Mouse (Mus musculus) embryonic facial prominence, embryonic 13.5 days (tissue): Measurements from ENCODE around the gene Il1f9. TPM values are rescaled to one million over a fixed set of nuclear protein-coding genes. Genes with fewer than 3 reads are reported as not detected.
"Not testable (repeated sequence)": the region's sequence is repeated elsewhere in the genome, so short reads cannot be mapped to it uniquely, and the experiment has no call there.

Experiments
- ATAC-seq: fragments of 200-750 bp; cut with Nextera tagmentation; 2 replicates; pipeline ENCODE4 v1.8.0; 2017; ENCODE audit warnings: low read depth; ENCODE audit not compliant: insufficient number of reproducible peaks, insufficient read depth, low FRiP score, low TSS enrichment
- H3K27ac ChIP-seq: fragments of 300-500 bp; sonication (generic); 2 replicates; pipeline ENCODE4 v1.5.1; 2015; ENCODE audit warnings: moderate library complexity, mild to moderate bottlenecking, inconsistent platforms
- H3K27me3 ChIP-seq: fragments of 300-500 bp; sonication (generic); 2 replicates; pipeline ENCODE4 v1.6.1; 2015; ENCODE audit warnings: mild to moderate bottlenecking, inconsistent platforms
- H3K36me3 ChIP-seq: fragments of 300-500 bp; sonication (generic); 2 replicates; pipeline ENCODE4 v1.6.1; 2015; ENCODE audit warnings: mild to moderate bottlenecking, inconsistent platforms
- H3K4me1 ChIP-seq: fragments of 300-500 bp; sonication (generic); 2 replicates; pipeline ENCODE4 v1.6.1; 2015; ENCODE audit warnings: inconsistent platforms
- H3K4me2 ChIP-seq: fragments of 300-500 bp; sonication (generic); 2 replicates; pipeline ENCODE4 v1.6.1; 2015; ENCODE audit warnings: moderate library complexity, mild to moderate bottlenecking, inconsistent platforms
- H3K4me3 ChIP-seq: fragments of 300-500 bp; sonication (generic); 2 replicates; pipeline ENCODE4 v1.5.1; 2015; ENCODE audit warnings: mild to moderate bottlenecking, inconsistent platforms
- H3K9ac ChIP-seq: fragments of 300-500 bp; sonication (generic); 2 replicates; pipeline ENCODE4 v1.6.1; 2015; ENCODE audit warnings: mild to moderate bottlenecking, inconsistent platforms
- H3K9me3 ChIP-seq: fragments of 300-500 bp; sonication (generic); 2 replicates; pipeline ENCODE4 v1.6.1; 2016; ENCODE audit warnings: inconsistent platforms
- WGBS: fragments of 180-500 bp; shearing (Covaris S2); methylation state at CpG from one replicate; pipeline ENCODE4 v1.1.7; 2015; ENCODE audit warnings: mixed read lengths; 5-methylcytosine and 5-hydroxymethylcytosine counted together
- polyA plus RNA-seq: library from polyadenylated mRNA; unstranded; fragments of >200 nt; fragmentation: Nextera tagmentation; extraction: Ambion mirVana; gene quantifications from 2 replicates; pipeline ENCODE4 v1.2.1, GENCODE M21; 2015

Gene Il1f9
- not detected in 2 replicates for polyA plus RNA-seq

GRCm38 (mm10) chr2:24186176-24186575 is at the start of gene Il1f9:
Il1f9 (plus strand) TSS chr2:24186476.
- Histone ChIP-seq H3K27ac (no peak within 1 kb of the TSS), H3K9ac (no peak within 1 kb of the TSS), H3K9me3 (no peaks in the 10 kb centered on the region), H3K4me2 (no peak within 1 kb of the TSS), H3K4me1 (no peaks in the 10 kb centered on the region), H3K4me3 (no peak within 1 kb of the TSS), H3K36me3 (no peaks in the 10 kb centered on the region), H3K27me3 (no peaks in the 10 kb centered on the region)
- ATAC-seq, result no peak
- WGBS, result 92% methylated on average over 1 of the region's 1 CpGs

GRCm38 (mm10) chr2:24152861-24153260 is 33.4 kb upstream of the Il1f9 start, which contains the start of gene Il1f8:
Il1f8 (plus strand) TSS chr2:24153161.
- Histone ChIP-seq H3K27ac (no peak within 1 kb of the TSS), H3K36me3 (no peaks in the 10 kb centered on the region), H3K9ac (no peak within 1 kb of the TSS), H3K4me3 (no peak within 1 kb of the TSS), H3K9me3 (no peaks in the 10 kb centered on the region), H3K4me2 (no peak within 1 kb of the TSS), H3K27me3 (no peaks in the 10 kb centered on the region), H3K4me1 (no peaks in the 10 kb centered on the region)
- 84% methylated on average over 2 of the region's 2 CpGs for WGBS
- no peak for ATAC-seq

GRCm38 (mm10) chr2:24181683-24182331 is 4.5 kb upstream of the Il1f9 start:
- not testable (repeated sequence) for ATAC-seq, H3K36me3 ChIP-seq, H3K4me1 ChIP-seq, H3K9me3 ChIP-seq, H3K9ac ChIP-seq, H3K27ac ChIP-seq, H3K27me3 ChIP-seq
- peak overlapping the region; percentile 19 for H3K4me3 ChIP-seq
- peak overlapping the region; percentile 47 for H3K4me2 ChIP-seq
- 11% methylated on average over 14 of the region's 14 CpGs for WGBS

- H3K4me1 ChIP-seq, H3K27ac ChIP-seq, H3K36me3 ChIP-seq, H3K27me3 ChIP-seq, ATAC-seq, H3K9ac ChIP-seq, H3K9me3 ChIP-seq: not testable (repeated sequence)
- Histone ChIP-seq H3K4me2 (peak overlapping the region; percentile 47), H3K4me3 (peak overlapping the region; percentile 19)
- WGBS, result 52% methylated on average over 13 of the region's 13 CpGs
Measured at GRCm38 (mm10) chr2:24182423-24183147, 3.7 kb upstream of the Il1f9 start.

- not testable (repeated sequence) for ATAC-seq, H3K9me3 ChIP-seq, H3K27ac ChIP-seq, H3K9ac ChIP-seq, H3K4me3 ChIP-seq, H3K4me2 ChIP-seq, H3K36me3 ChIP-seq, H3K27me3 ChIP-seq, H3K4me1 ChIP-seq
Measured at GRCm38 (mm10) chr2:24184092-24184491, 2.2 kb upstream of the Il1f9 start.

- no peak overlapping the region for H3K4me2 ChIP-seq
- no peak overlapping the region for H3K27ac ChIP-seq
- no peak overlapping the region for H3K4me3 ChIP-seq
- WGBS, result 67% methylated on average over 6 of the region's 6 CpGs
- no peak for ATAC-seq
- no peaks in the 10 kb centered on the region for H3K36me3 ChIP-seq
- no peaks in the 10 kb centered on the region for H3K4me1 ChIP-seq
- H3K27me3 ChIP-seq, result no peaks in the 10 kb centered on the region
- no peak overlapping the region for H3K9ac ChIP-seq
- no peaks in the 10 kb centered on the region for H3K9me3 ChIP-seq
Measured at GRCm38 (mm10) chr2:24187585-24187984, 1.3 kb downstream of the Il1f9 start.

- H3K4me3 ChIP-seq, result no peak overlapping the region
- H3K36me3 ChIP-seq, result no peaks in the 10 kb centered on the region
- no peaks in the 10 kb centered on the region for H3K9me3 ChIP-seq
- no peak overlapping the region for H3K9ac ChIP-seq
- no peak for ATAC-seq
- 57% methylated on average over 1 of the region's 1 CpGs for WGBS
- no peak overlapping the region for H3K4me2 ChIP-seq
- no peak overlapping the region for H3K27ac ChIP-seq
- H3K4me1 ChIP-seq, result no peaks in the 10 kb centered on the region
- H3K27me3 ChIP-seq, result no peaks in the 10 kb centered on the region
Measured at GRCm38 (mm10) chr2:24188189-24188588, 1.9 kb downstream of the Il1f9 start.

- Histone ChIP-seq H3K9ac (no peak within 1 kb of the TSS), H3K27ac (no peak within 1 kb of the TSS), H3K27me3 (no peaks in the 10 kb centered on the region), H3K4me1 (no peaks in the 10 kb centered on the region), H3K4me2 (no peak within 1 kb of the TSS), H3K4me3 (no peak within 1 kb of the TSS), H3K36me3 (no peaks in the 10 kb centered on the region), H3K9me3 (no peaks in the 10 kb centered on the region)
- 70% methylated on average over 2 of the region's 2 CpGs for WGBS
- ATAC-seq, result no peak
Measured at GRCm38 (mm10) chr2:24215118-24215517, 28.8 kb downstream of the Il1f9 start, which contains the start of gene Il1f6. Il1f6 (plus strand) TSS chr2:24215418.

- Histone ChIP-seq H3K4me1 (no peaks in the 10 kb centered on the region), H3K27ac (no peak overlapping the region), H3K36me3 (no peaks in the 10 kb centered on the region), H3K9me3 (no peaks in the 10 kb centered on the region), H3K27me3 (no peaks in the 10 kb centered on the region), H3K4me3 (no peak overlapping the region), H3K9ac (no peak overlapping the region), H3K4me2 (no peak overlapping the region)
- 75% methylated on average over 2 of the region's 2 CpGs for WGBS
- ATAC-seq, result no peak
Measured at GRCm38 (mm10) chr2:24227191-24227590, 40.9 kb downstream of the Il1f9 start.

Other genes starting within 250 kb of the Il1f9 start
- gene Hnmt, start 137.1 kb upstream of the Il1f9 start, polyA plus RNA-seq, result 1.1 and 1.3 TPM in 2 replicates
- not detected in 2 replicates for gene Tbpl2, start 89.9 kb upstream of the Il1f9 start, polyA plus RNA-seq
- gene Il1f8, start 33.3 kb upstream of the Il1f9 start, polyA plus RNA-seq, result not detected in 2 replicates
- not detected in 2 replicates for gene Il1f6, start 28.9 kb downstream of the Il1f9 start, polyA plus RNA-seq
- gene Il1f5, start 90.5 kb downstream of the Il1f9 start, polyA plus RNA-seq, result 1.9 TPM in 2 replicates
- gene Il1f10, start 104.7 kb downstream of the Il1f9 start, polyA plus RNA-seq, result not detected in 2 replicates
- 1.2 and 1.4 TPM in 2 replicates for gene Il1rn, start 150.4 kb downstream of the Il1f9 start, polyA plus RNA-seq
- gene Psd4, start 181.1 kb downstream of the Il1f9 start, polyA plus RNA-seq, result 1.1 and 2.5 TPM in 2 replicates